Mouse (Mus musculus) CH12.LX (cell line): ENCODE results near the gene Col15a1.

ENCODE experiments used
- CTCF ChIP-seq, 2 experiments: IDR thresholded peaks in 1 of 2; conservative IDR thresholded peaks in 1 of 2; 2 replicates each; pipeline ENCODE4 v1.5.1; 2011 to 2012; ENCODE audit warnings: low read depth in 2 of 2, low read length in 2 of 2, improper control_type of control experiment in 1 of 2, inconsistent platforms in 1 of 2, mild to moderate bottlenecking in 1 of 2, moderate library complexity in 1 of 2
- RCOR1 ChIP-seq: conservative IDR thresholded peaks from 2 replicates; pipeline ENCODE4 v1.6.1; 2012; ENCODE audit warnings: low read depth, mild to moderate bottlenecking, inconsistent platforms, low read length, improper control_type of control experiment
- TCF12 ChIP-seq: IDR thresholded peaks from 2 replicates; pipeline ENCODE4 v1.6.1; 2014; ENCODE audit warnings: low read depth, mild to moderate bottlenecking, inconsistent platforms, low read length, improper control_type of control experiment
- ZMIZ1 ChIP-seq: IDR thresholded peaks from 2 replicates; pipeline ENCODE4 v1.6.1; 2012; ENCODE audit warnings: low read depth, mild to moderate bottlenecking, inconsistent platforms, low read length, improper control_type of control experiment

DNA sequence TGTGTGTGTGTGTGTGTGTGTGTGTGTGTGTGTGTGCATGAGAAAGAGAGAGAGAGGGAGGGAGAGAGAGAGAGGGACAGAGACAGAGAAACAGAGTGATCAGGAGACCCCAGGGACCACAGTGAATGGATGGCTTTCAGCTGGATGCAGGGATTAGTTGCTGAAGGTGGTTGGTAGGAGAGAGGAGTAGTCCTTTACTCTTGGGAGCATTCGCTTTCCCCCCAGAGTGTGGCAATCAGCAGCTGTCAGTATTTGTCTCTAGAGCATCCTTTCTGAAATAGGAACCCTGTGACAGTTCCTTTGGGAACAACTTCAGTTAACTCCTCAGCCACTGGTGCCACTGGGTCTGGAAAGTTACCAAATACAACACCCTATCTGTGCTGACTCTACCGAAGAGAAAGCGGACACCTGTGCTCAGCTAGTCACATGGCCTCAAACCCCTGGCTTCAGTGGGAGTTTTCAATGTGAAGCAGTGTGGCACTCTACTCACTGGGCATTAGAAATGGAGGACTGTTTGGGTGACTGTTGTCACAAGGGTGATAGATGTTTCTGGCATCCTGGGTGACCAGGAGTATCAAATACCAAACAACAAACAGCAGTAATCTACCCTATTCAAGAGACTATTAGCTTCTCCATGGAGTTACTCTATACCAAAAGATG is 129.1 kb downstream of the Col15a1 start:
- no peak for TF ChIP-seq RCOR1
- no peak for TF ChIP-seq TCF12
- TF ChIP-seq CTCF (conservative IDR thresholded peaks at IDR 0.05 in 1 of 2, IDR thresholded peaks at IDR 0.05 in 1 of 2; ENCODE audit: low read depth in 2 of 2, low read length in 2 of 2): no peak
- no peak for TF ChIP-seq ZMIZ1
